Mouse (Mus musculus): ENCODE results near the gene Itsn1.

GRCm38 (mm10) chr16:91922939-91923338, 193.9 kb downstream of the Itsn1 start:
- TF ChIP-seq GATA1 (IDR thresholded peaks at IDR 0.05; ENCODE audit: borderline replicate concordance, low read length) (no peak), FLI1 (IDR thresholded peaks at IDR 0.05; ENCODE audit: low read length) (no peak)

Measured in megakaryocyte, embryonic 14.5 days (primary cell).